Mouse (Mus musculus): ENCODE data around the gene Mapk11.

The Mapk11 gene

DNA sequence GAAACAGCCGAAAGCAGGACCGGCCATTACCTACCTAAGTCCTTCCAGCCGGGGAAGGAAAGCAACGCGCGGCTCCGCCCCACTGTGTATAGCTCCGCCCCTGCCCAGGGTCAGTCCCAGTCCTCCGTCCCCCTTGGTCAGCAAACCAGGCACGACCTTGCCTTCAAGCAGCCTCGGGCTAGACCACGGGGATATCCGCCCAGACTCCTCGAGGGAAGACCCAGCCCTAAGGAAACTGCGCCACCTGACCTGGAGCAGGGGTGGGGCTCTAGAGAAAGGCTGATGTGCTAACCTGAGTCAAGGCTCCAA is 24.4 kb upstream of the Mapk11 start:
- no peak for DNase-seq (ENCODE audit: low spot score)

GRCm38 (mm10) chr15:89173024-89173905 is 23.8 kb upstream of the Mapk11 start:
- DNase-seq (ENCODE audit: low spot score), result peak; percentile 37

GRCm38 (mm10) chr15:89172276-89172935 is 23.0 kb upstream of the Mapk11 start:
- DNase-seq (ENCODE audit: low spot score), result no peak

DNA sequence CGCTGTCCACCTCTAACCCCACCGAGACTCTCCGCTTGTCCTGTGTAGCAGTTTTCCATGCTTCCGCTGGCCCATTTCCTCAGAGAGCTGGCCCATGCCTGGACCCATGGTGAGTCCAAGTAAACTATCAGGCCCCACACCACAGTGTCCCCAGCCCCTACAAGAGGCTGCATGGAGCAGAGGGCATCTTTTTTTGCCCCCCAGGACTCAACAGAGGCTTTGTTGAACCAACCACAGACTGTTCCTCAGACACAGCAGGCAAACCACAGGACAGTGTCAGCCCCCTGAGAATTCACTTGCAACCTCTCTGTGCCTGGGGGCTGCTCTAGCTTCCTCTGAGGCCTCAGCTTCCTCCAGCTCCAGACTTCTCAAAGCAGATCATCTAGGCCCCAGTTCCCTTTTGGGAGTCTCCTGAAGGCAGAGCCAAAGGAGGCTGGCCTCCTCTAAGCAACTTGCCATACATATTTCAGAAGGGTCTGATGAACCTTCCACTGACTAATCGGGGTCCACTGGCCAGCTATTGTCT is 22.2 kb upstream of the Mapk11 start:
- no peak for DNase-seq (ENCODE audit: low spot score)

GRCm38 (mm10) chr15:89170102-89170501 is 20.7 kb upstream of the Mapk11 start:
- no peak for DNase-seq (ENCODE audit: low spot score)

- no peak for DNase-seq (ENCODE audit: low spot score)
Measured at GRCm38 (mm10) chr15:89169431-89169830, 20.0 kb upstream of the Mapk11 start.

DNA sequence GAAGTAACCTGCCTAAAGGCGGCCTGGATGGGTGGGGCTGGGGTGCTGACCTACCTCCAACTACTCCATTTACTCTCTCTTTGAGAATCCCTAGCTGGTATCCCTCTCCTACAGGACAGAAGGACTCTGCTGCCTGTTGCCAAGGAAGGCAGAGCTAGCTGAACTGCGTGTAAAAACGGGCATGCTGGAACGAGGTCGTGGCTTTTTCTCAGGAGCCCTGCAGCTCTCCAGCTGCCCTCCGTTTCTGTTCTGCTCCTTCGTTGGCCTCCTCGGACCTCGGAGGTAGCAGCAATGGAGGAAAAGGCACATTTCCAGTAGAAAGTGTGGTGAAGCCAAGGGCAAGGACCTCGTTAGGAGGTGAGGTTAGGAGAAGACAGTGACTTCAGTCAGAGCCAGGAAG is 19.5 kb upstream of the Mapk11 start:
- no peak for DNase-seq (ENCODE audit: low spot score)

DNA sequence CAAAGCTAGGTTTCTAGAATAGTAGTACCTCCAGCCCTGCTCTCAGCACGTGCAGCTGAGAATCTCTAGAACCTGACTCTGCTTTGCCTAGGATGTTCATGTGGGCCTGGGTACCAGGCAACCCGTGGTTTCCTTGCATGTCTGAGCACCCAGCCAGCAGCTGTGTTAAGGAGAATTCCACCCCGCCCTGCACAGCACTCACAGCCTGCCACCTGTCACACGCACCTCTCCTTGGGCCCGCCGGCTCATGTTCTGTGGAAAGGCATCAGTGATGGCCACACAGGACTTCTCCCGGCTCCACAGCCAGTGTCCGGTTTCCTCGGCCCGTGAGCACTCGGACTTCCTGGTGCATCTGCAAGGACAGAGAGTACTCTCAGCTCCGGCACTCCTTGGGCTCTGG is 16.1 kb upstream of the Mapk11 start:
- DNase-seq (ENCODE audit: low spot score), result no peak

GRCm38 (mm10) chr15:89161397-89161796 is 12.0 kb upstream of the Mapk11 start:
- DNase-seq (ENCODE audit: low spot score), result no peak

DNA sequence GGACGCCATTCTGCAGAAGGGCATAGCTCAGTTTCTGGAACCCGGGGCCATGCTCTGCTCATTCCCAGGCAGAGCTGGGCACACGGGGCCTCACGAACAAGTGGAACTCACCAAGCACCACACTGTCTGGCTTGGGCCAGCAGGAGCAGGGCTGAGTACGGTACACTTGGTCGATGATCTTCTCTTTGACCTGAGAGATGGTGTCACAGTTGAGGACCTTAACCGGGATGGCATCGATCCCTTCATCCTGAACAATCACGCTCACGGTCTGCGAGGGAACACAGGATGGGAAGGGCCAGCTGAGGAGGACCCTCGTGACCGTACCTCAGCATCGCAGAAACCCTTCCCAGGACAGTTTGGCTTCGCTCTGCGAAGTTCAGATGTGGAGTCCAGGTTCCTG is 9.1 kb upstream of the Mapk11 start:
- DNase-seq (ENCODE audit: low spot score), result no peak

- DNase-seq (ENCODE audit: low spot score), result no peak
Measured at GRCm38 (mm10) chr15:89157954-89158353, 8.5 kb upstream of the Mapk11 start.

- DNase-seq (ENCODE audit: low spot score), result no peak
Measured at GRCm38 (mm10) chr15:89152312-89152711, 2.9 kb upstream of the Mapk11 start.

- DNase-seq (ENCODE audit: low spot score), result no peak
Measured at GRCm38 (mm10) chr15:89150041-89150390, 588 bp upstream of the Mapk11 start.

DNA sequence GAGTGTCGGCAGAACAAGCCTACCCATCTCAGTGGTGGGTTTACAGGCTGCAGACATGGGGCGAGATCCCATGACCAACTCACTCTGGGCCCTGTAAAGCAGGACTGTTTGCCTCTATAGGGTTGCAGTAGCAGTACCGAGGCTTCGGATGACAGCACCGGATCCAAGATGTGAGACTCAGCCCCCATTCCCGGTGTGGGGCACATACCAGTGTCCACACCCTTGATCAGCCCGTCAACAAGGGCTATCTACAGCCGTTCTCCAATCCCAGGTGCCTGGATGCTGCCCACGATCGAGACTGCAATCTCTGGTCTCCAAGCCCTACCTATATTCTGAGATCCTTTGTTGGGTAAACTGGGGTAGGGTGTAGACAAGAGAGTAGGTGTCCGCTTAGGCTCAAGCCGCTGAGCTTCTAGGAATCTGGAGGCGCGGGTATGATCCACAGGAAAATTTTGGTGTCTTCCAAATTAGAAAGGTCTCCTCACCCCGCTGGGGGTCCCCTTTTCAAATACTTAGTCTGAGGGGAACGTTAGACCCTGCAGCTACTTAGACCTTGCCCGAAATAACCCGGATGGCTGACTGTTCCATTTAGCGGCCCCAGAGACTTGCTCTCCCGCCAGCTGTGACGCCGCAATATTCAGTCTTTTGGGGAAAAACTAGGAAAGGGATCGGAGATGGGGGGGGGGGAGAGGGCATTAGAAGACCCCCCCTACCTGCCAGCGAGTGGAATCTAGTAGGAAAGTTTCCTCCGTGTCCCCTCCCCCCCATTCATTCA is 745 bp downstream of the Mapk11 start:
- DNase-seq (ENCODE audit: low spot score), result no peak

DNA sequence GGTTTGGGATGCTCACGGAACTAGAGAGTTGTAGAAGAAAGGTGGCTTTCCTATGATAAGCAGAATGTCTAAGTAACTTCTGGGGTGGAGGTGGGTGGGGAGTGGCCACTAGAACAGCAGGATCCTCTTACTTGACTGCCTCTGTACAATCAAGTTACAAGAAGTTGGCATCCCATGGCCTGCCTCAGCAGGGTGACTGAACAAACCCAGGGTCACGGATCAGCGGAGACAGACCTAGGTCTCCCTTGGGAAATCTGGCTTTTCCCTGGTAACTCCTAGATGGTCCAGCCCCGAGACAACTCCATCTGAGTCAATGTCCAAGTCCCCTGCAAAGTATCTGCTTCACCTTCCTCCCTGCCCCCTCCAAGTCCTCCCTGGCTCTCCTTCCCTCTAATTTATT is 1.5 kb downstream of the Mapk11 start:
- no peak for DNase-seq (ENCODE audit: low spot score)

DNA sequence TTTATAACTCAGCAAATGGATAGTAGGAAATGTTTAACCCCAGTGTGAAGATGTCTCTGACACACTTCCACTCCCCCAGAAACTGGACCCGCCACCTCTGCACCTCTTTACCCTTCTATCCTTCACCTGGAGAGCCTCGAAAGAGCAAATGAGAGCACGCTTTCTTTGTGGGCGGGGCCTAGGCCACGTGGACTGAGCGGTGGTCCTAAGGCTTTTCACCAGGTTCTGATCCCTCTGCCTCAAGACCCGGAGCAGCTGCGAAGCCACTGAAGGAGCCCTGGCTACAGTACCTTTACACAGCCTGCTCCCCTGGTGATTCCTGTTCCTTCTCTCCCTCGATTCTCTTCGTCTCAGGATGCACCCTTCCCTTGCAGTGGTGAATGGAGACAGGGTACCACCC is 2.0 kb downstream of the Mapk11 start:
- DNase-seq (ENCODE audit: low spot score), result no peak

DNA sequence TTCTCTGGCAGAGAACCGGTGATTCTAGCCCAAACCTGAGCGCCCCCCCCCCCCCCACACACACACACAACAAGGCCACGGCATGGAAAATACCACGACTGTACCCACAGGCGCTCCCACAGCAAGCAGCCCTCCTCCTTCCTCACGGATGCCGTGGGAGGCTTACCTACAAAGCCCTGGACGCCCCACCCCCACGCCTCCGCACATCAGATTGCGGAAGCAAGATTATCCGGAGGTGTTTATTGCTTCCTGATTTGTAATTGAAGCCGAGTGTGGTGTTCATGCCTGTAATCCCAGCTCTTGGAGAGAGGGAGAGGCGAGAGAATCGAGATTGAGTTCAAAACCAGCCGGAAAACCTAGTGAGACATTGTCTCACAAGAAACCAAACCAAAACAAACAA is 2.4 kb downstream of the Mapk11 start:
- no peak for DNase-seq (ENCODE audit: low spot score)

DNA sequence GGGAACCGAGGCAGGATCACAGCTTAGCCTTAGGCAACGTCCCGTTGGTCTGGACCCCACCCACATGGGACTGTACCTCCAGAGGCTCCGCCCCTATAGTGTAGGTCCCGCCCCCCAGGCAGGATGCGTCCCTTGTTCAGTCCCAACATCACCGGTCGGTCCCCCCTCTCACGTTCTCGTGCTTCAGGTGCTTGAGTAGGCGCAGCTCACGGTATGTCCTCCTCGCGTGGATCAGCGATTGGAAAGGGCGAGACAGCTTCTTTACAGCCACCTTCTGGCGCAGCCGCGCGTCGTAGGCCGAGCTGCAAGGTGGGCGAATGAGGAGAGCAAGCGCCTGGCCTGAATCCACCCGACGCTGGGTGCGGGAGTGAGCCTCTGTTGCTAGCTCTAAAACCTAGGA is 2.9 kb downstream of the Mapk11 start:
- DNase-seq (ENCODE audit: low spot score), result no peak

- DNase-seq (ENCODE audit: low spot score), result no peak
Measured at GRCm38 (mm10) chr15:89145813-89146350, 3.5 kb downstream of the Mapk11 start.

- no peak for DNase-seq (ENCODE audit: low spot score)
Measured at GRCm38 (mm10) chr15:89144965-89145364, 4.5 kb downstream of the Mapk11 start.

DNA sequence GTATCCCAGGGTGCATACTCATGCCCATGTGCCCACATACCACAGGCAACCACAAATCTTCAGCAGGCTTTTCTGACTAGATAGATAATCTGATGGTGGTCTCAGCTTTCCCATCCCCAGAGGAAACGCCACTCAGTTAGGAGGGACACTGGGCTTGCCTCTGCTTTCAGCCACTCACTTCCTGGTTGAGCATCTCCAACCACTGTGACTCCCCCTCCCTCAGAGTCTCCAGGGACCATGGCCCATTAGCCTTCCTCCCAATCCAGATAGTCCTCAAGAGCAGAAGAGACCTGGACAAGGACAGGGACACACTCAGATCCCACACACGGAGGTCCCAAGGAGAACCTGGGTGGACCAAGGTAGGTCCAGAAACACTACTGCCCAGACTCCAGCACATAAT is 6.3 kb downstream of the Mapk11 start:
- DNase-seq (ENCODE audit: low spot score), result no peak

DNA sequence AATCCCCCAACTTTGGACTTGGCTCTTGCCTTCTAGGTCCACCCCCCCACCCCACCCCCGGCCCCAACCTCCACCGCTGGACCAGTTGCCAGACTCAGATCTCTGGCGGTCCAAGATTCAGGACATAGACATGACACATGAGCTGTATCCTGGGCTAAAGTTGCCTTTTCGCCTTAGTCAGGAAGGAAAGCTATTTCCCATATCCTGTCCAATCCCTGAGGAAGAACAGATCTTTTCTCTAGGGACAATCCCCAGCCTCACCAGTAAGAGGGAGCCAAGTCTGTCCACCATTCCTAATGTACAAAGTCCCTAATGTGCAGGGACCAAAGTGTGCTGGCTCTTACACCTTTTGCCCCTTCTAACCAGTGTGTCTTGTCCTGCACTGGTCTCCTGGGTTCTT is 7.5 kb downstream of the Mapk11 start:
- no peak for DNase-seq (ENCODE audit: low spot score)

GRCm38 (mm10) chr15:89141443-89141842 is 8.0 kb downstream of the Mapk11 start:
- DNase-seq (ENCODE audit: low spot score), result no peak

Data from ovary, postnatal 10 days (tissue).